Mouse (Mus musculus) adrenal gland, adult 8-10 months (tissue): Measurements from ENCODE around the gene Hoxb2. TPM values are rescaled to one million over a fixed set of nuclear protein-coding genes. Genes with fewer than 3 reads are reported as not detected.
A peak's percentile ranks its signal among the peaks of the same experiment; 100 is the strongest.

Experiments
- DNase-seq: peaks from one replicate; pipeline ENCODE4 v3.0.0; 2022
- total RNA-seq, 4 experiments: library from RNA; stranded (reverse); gene quantifications; 2 replicates each; pipeline ENCODE4 v1.2.4; 2022

The Hoxb2 gene
- total RNA-seq, 4 experiments from 2014 or later = 20.8 to 27.5 (median 23.7) TPM

GRCm38 (mm10) chr11:96351831-96352230, 1.5 kb downstream of the Hoxb2 start:
- peak; percentile 70 for DNase-seq

- DNase-seq = no peak
Measured at GRCm38 (mm10) chr11:96352691-96353521, 2.6 kb downstream of the Hoxb2 start.

- DNase-seq = no peak
Measured at GRCm38 (mm10) chr11:96353522-96353841, 3.2 kb downstream of the Hoxb2 start.

GRCm38 (mm10) chr11:96353939-96354338, 3.6 kb downstream of the Hoxb2 start:
- DNase-seq = no peak

- DNase-seq = no peak
Measured at GRCm38 (mm10) chr11:96354376-96354775, 4.1 kb downstream of the Hoxb2 start.

- no peak for DNase-seq
Measured at GRCm38 (mm10) chr11:96354801-96355311, 4.5 kb downstream of the Hoxb2 start.

- no peak for DNase-seq
Measured at GRCm38 (mm10) chr11:96363807-96364206, 13.5 kb downstream of the Hoxb2 start.

- DNase-seq = no peak
Measured at GRCm38 (mm10) chr11:96365441-96366091, 15.2 kb downstream of the Hoxb2 start, which contains the start of gene Hoxb1. Hoxb1 (plus strand) TSS chr11:96365752.

GRCm38 (mm10) chr11:96366092-96367041, 16.0 kb downstream of the Hoxb2 start:
- DNase-seq = no peak

GRCm38 (mm10) chr11:96367141-96367540, 16.8 kb downstream of the Hoxb2 start:
- DNase-seq = no peak

- no peak for DNase-seq
Measured at GRCm38 (mm10) chr11:96368686-96369085, 18.4 kb downstream of the Hoxb2 start.

GRCm38 (mm10) chr11:96369140-96369539, 18.8 kb downstream of the Hoxb2 start:
- DNase-seq = no peak

- DNase-seq = no peak
Measured at GRCm38 (mm10) chr11:96371726-96372125, 21.4 kb downstream of the Hoxb2 start.

- DNase-seq = no peak
Measured at GRCm38 (mm10) chr11:96372519-96372918, 22.2 kb downstream of the Hoxb2 start.

GRCm38 (mm10) chr11:96374810-96375209, 24.5 kb downstream of the Hoxb2 start:
- DNase-seq = no peak

GRCm38 (mm10) chr11:96383381-96383780, 33.1 kb downstream of the Hoxb2 start:
- DNase-seq = no peak

- no peak for DNase-seq
Measured at GRCm38 (mm10) chr11:96387635-96388034, 37.3 kb downstream of the Hoxb2 start.

GRCm38 (mm10) chr11:96396772-96397626, 46.7 kb downstream of the Hoxb2 start:
- DNase-seq = no peak

GRCm38 (mm10) chr11:96397806-96398335, 47.5 kb downstream of the Hoxb2 start:
- no peak for DNase-seq

- DNase-seq = no peak
Measured at GRCm38 (mm10) chr11:96399923-96400322, 49.6 kb downstream of the Hoxb2 start.
